Mouse (Mus musculus) testis, adult 2 months (tissue): ENCODE measurements at regions not wholly inside any gene's neighbourhood (a gene's known extent, or its start where the extent isn't known, plus 50 kb on each side); places are given as distances from the start of the nearest gene placed in this dataset.

Experiments used
- CTCF ChIP-seq: fragments of 200-500 bp; IDR thresholded peaks from 2 replicates; pipeline ENCODE4 v1.5.1; 2012; ENCODE audit warnings: low read depth, mild to moderate bottlenecking, inconsistent platforms, low read length, moderate library complexity; ENCODE audit not compliant: control insufficient read depth, insufficient read depth, insufficient replicate concordance
- POLR2A ChIP-seq: fragments of 200-500 bp; IDR thresholded peaks from 2 replicates; pipeline ENCODE4 v1.6.1; 2012; ENCODE audit warnings: low read depth, mild to moderate bottlenecking, inconsistent platforms, low read length, moderate library complexity; ENCODE audit not compliant: control insufficient read depth

DNA sequence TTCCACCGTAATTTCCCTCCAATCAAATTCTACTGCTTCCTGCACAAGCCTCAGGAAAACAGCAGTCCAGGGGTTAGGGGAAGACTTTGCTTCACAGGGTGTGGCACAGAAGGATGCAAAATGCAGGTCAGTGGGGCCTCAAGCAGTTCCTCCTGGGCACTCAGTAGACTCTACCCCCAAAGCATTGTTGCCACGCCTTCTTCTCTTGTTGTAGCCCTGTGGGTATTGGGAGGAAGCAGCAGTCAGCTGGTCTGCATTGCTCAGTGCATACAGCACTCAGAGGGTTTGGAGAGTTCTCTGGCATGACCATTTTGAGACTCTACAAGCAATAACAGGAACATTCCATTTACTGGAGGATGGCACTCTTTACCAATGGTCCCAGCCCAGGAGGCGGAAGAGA is 137.0 kb upstream of the Ccnd2 start:
- no peak for TF ChIP-seq CTCF
- no peak for TF ChIP-seq POLR2A
